Mouse (Mus musculus): ENCODE measurements around the gene Tmem239.
A peak's percentile ranks its signal among the peaks of the same experiment; 100 is the strongest.

Gene Tmem239

GRCm38 (mm10) chr2:130411558-130412495 is 5.5 kb downstream of the Tmem239 start:
- peak; percentile 85 for DNase-seq

- no peak for DNase-seq
Observed at GRCm38 (mm10) chr2:130412775-130413174, 6.5 kb downstream of the Tmem239 start.

DNA sequence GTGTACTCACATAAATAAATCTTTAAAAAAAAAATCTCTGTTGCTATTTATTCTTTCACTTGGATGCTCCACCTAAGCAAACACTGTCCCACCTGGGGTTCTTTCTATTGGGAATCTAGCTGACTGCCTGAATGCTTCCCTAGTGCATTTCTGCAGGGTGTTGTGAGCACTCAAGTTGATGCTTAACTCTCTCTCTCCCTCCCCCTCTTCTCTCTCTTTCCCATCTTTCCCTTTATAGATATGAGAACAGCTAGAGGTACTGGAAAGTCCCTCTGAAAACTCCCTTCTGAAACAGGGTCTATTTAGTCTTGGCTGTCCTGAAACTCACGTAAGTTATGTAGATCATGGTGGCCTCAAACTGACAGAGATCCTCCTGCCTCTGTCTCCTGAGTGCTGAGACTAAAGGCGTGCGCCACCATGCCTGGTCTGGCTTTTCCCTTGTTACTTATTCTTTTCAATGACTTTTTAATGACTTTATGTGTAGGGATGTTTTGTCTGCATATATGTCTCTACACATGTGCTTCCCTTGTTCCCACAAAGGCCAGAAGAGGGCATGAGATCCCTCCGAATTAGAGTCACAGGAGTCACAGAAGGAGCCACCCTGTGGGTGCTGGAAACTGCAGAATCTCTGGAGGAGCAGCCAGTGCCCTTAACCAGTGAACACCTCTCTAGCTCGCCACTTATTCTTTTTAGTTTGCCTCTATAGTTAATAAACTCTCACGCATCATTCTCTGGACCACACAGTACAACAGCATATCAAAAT is 8.0 kb downstream of the Tmem239 start:
- no peak for DNase-seq

DNA sequence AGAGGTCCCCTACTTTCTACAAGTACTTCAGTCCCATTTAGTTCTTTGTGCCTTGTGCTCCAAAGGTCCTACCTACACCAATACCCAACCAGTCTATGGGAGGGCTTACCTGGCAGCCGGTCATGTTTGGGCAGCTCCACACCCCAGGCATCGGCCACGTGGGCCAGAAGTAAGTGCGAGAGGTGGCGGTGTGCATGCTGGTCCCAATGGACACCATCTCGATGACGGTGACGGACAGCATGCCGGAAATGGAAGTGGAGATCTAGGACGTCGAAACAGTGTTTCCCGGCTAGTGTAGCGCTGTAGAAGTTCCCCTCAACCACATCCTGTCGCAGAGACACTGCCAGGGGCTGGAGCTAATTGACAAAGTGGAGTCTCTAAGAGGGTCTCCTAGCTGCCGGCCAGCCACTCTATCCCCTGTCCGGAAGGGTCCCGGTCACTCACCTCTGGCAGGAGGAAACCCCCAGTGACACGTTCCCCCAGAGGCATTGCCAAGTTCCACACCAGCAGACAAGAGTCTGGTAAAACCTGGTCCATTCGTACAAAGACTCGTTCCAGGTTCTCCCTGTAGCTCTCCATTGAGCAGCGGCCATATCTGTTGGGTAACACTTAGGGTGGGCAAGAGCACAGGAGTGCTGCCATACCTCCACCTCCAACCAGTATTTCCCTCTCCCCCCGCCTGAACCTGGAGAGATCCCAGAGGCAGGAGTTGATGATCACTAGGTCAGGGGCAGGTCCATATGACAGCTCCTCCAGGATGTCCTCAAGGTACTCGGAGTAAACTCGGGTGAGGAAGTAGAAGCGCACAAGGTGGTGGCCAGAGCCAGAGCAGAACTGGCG is 15.7 kb downstream of the Tmem239 start:
- no peak for DNase-seq

GRCm38 (mm10) chr2:130423397-130424125 is 17.3 kb downstream of the Tmem239 start:
- peak; percentile 81 for DNase-seq

DNA sequence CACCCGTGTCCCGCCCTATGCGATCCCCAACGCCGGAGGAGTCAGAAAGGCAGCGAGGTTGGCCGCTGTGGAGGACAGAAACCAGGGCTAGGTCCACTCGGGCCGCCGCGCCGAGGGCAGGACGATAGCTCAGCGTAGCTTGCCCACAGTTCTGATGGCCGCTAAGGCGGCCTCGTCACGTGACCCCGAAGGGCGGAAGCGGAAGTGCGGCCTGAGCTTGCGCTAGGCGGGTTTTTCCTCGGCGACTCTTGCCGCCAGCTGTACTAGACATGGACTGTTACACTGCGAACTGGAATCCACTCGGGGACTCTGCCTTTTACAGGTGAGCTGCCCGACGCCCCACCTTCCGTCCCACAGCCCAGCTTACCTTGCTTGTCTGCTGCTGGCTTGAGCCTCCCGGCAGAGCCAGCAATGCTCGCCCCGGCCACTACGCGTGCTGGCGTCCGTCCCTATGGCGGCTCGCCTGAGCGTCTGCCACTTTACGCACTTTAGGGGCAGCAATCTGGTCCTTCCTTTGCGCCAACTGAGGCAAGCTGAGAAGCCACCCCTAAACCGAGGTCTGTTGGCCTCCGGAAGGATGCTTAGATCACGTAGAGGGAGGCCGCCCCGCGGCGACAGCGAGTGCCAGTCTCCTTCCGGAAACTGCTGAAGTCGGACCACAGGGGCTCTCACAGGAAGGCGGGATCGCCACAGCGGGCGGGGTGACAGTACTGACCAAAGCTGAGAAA is 18.0 kb downstream of the Tmem239 start, which contains the start of the genes Vps16 and Pced1a:
Gene Vps16, plus strand, starts transcription at position 214 of the 728 bp plus-strand sequence.
Gene Pced1a, minus strand, starts transcription at position 576 of the 728 bp plus-strand sequence.
- DNase-seq = peak; percentile 95

GRCm38 (mm10) chr2:130425112-130425511 is 18.8 kb downstream of the Tmem239 start:
- no peak for DNase-seq

GRCm38 (mm10) chr2:130429851-130430250 is 23.6 kb downstream of the Tmem239 start:
- no peak for DNase-seq

DNA sequence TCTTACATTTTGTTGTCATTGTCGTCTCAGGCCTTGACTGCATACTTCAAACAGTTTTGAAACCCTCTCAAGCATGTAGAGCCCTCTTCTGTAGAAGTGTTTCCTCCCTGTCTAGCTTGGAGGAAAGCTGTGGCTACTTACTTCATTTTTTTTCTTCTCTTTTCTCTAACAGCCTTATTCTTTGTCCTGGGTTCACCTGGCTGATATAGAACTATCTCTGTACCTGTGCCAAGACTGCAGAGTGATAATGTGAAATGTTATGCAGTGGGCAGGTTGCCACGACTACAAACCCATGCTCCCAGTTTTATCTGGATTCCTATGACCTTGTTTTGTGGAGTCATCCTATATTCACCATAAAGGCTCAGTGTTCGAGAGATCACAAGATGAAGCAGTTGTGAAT is 24.2 kb downstream of the Tmem239 start:
- no peak for DNase-seq

DNA sequence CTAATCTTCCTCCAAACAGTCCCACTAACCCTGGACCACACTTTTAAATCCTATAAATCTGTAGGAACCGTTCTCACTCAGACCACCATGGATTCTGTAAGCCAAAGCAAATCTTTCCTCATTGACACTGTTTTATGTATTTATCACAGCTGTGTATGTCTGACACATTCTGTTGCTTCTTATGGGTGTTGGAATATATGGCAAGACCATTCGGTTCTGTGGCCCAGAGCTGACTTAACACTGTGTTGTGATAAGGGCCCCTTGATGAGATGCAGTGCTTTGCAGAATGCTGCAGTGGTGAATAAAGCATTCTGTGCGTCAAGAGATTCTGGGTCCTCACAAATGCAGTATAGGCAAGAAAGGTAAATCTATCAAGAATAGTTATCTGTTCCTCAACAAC is 25.9 kb downstream of the Tmem239 start:
- DNase-seq = no peak

GRCm38 (mm10) chr2:130433152-130433551 is 26.9 kb downstream of the Tmem239 start:
- DNase-seq = no peak

DNA sequence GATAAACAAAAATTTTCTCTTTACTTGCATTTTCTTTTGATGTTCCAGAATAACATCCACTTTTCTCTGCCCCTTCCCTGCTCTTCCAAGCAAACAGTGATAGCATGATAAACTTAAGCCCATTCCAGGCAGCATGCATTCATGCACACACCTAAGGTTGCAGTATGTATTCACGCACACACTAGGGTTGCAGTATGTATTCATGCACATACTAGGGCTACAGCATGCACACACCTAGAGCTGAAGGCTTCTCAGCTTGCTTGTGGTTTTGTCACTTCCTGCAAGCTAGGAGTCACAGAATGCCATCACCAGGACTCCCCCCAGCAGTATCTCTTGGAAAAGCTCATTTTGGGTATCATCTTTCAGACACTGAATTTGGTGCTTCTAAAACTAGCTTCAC is 30.5 kb downstream of the Tmem239 start:
- DNase-seq = no peak

DNA sequence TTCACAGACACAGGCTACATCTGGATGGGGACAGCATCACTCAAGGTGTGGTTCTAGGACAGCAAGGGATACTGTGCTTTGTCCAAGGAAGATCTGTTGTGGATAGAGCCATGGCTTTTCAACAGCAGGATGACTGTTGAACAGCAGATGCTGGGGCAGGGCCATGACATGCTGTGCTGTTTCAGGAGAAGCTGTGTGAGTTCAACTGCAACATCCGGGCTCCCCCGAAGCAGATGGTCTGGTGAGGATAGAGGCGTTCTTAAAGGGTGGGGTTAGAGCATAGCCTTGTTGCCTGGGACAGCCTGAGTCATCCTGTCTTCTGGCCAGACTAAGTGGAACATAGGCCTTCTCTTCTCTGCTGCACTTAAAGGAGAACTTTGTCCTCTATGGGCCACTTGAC is 32.6 kb downstream of the Tmem239 start:
- DNase-seq = no peak

GRCm38 (mm10) chr2:130439840-130440480 is 33.7 kb downstream of the Tmem239 start:
- DNase-seq = no peak

- DNase-seq = no peak
Observed at GRCm38 (mm10) chr2:130442162-130442561, 35.9 kb downstream of the Tmem239 start.

DNA sequence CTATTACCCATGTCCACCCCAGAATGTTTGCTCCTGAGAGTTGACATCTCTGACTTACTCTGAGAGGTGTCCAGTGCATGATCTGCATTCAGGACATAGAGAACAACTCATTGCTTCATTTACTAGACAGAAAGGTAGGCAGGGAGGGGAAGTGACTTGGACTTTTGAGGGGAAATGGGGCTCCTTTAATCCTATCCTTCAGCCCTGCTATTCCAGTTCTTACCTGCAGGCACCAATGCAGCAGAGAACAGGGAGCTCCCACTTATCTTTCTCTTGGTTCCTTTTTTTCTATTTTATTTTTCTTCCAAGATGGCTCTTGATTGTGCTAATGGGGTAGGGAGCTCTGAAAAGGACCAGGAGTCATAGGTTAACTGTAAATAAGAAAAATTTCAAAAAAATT is 42.2 kb downstream of the Tmem239 start:
- no peak for DNase-seq

DNA sequence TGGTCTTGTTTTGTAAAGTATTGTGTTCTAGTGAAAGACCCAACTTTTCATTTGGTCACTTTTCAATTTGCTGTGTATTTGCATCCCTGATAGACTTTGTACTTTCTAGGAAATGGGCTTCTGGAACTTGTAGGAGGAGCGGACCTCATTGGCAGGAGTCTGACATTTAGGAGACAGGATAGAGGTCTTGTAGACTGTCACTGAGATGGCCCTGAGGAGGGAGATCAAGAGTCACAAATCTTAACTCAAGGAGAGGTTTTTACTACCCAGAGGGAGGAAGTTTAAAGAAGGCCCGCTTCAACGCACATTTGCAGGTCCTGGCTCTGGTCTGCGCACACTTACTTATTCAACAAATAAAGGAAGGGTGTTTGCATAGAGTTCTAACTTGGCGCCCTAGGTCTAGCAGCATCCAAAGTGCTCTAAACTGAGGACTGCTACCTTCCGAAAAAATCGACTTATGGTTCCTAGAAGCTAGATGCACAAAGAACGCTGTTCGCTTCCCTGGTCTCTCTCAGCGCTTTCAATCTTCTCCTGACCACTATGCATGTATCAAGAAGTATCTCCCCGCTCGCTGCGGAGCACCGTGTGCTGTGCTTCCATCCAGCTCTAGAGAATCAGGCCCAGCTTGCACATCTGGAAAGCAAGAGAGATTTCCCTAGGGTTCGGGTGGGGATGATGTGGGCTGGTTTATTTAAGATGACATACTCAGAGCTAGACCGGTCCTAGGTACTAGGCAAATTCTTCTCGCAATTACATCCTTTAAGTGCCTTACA is 42.9 kb downstream of the Tmem239 start:
- DNase-seq = peak; percentile 27

GRCm38 (mm10) chr2:130449794-130450433 is 43.6 kb downstream of the Tmem239 start, which contains the start of gene Ptpra:
TSS of gene Ptpra (plus strand) at chr2:130450278.
- peak; percentile 93 for DNase-seq

GRCm38 (mm10) chr2:130450434-130450796 is 44.1 kb downstream of the Tmem239 start:
- DNase-seq = no peak

All from kidney, adult 18-20 months (tissue).